Mouse (Mus musculus) stomach, postnatal 0 days (tissue): Measurements from ENCODE around the gene Olfr1445.

ENCODE experiments used
- CTCF ChIP-seq: IDR thresholded peaks from 2 replicates; pipeline ENCODE4 v1.5.1; 2016; ENCODE audit warnings: antibody characterized with exemption, low read depth, mild to moderate bottlenecking, moderate library complexity
- EP300 ChIP-seq: optimal IDR thresholded peaks from 2 replicates; pipeline ENCODE3; 2016; ENCODE audit warnings: antibody characterized with exemption

DNA sequence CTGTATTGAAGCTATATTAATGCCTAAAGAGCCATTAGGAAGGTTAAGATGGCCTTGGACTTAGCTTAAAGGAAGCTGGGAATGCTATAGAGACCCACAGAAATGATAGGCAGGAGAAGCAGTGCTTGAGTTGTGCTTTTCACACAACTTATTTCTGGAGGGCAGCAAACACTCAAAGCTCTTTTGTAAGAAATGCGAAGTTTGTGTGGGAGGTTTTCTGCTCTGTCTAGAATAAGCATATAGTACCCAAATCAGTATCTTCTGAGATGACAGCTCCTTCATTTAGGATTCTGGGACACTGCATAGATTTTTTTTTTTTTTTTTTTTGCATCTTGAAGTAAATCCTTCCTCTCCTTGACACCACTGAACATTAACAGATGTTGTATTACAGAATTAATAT lies 45.1 kb upstream of the Olfr1445 start:
- TF ChIP-seq EP300 = no peak
- TF ChIP-seq CTCF = no peak
